Mouse (Mus musculus) hindbrain, embryonic 16.5 days (tissue): ENCODE data around the gene Dgcr6. TPM values are rescaled to one million over a fixed set of nuclear protein-coding genes. Genes with fewer than 3 reads are reported as not detected.
A peak's percentile ranks its signal among the peaks of the same experiment; 100 is the strongest.

Experiments used
- ATAC-seq: fragments of 200-750 bp; cut with Nextera tagmentation; 2 replicates; pipeline ENCODE4 v1.8.0; 2017; ENCODE audit warnings: moderate TSS enrichment, moderate library complexity
- H3K27ac ChIP-seq: fragments of 300-500 bp; sonication (generic); 2 replicates; pipeline ENCODE4 v1.5.1; 2014; ENCODE audit warnings: low read depth, mild to moderate bottlenecking, control low read depth, low read length, moderate library complexity
- H3K27me3 ChIP-seq: fragments of 300-500 bp; sonication (generic); replicated peaks from 2 replicates; pipeline ENCODE4 v1.6.1; 2014; ENCODE audit warnings: low read length; ENCODE audit not compliant: control insufficient read depth, insufficient read depth
- H3K36me3 ChIP-seq: fragments of 300-500 bp; sonication (generic); 2 replicates; pipeline ENCODE4 v1.6.1; 2014; ENCODE audit warnings: mild to moderate bottlenecking, low read length, moderate library complexity, mixed read lengths; ENCODE audit not compliant: control insufficient read depth, insufficient read depth
- H3K4me1 ChIP-seq: fragments of 300-500 bp; sonication (generic); 2 replicates; pipeline ENCODE4 v1.6.1; 2014; ENCODE audit warnings: low read depth, low read length; ENCODE audit not compliant: control insufficient read depth, insufficient read depth
- H3K4me2 ChIP-seq: fragments of 300-500 bp; sonication (generic); 2 replicates; pipeline ENCODE4 v1.6.1; 2014; ENCODE audit warnings: mild to moderate bottlenecking, low read length, control low read depth, moderate library complexity
- H3K4me3 ChIP-seq: fragments of 300-500 bp; sonication (generic); 2 replicates; pipeline ENCODE4 v1.5.1; 2014; ENCODE audit warnings: mild to moderate bottlenecking, low read length, control low read depth, moderate library complexity
- H3K9ac ChIP-seq: fragments of 300-500 bp; sonication (generic); 2 replicates; pipeline ENCODE4 v1.6.1; 2014; ENCODE audit warnings: low read depth, mild to moderate bottlenecking, control low read depth, low read length, moderate library complexity
- H3K9me3 ChIP-seq: fragments of 300-500 bp; sonication (generic); 2 replicates; pipeline ENCODE4 v1.6.1; 2014; ENCODE audit warnings: mild to moderate bottlenecking, low read length, moderate library complexity; ENCODE audit not compliant: control insufficient read depth
- WGBS: fragments of 180-500 bp; shearing (Covaris S2); extraction: QIAGEN DNeasy Blood & Tissue Kit; methylation state at CpG from one replicate; pipeline ENCODE4 v1.1.7; 2014; 5-methylcytosine and 5-hydroxymethylcytosine counted together
- polyA plus RNA-seq: library from polyadenylated mRNA; unstranded; fragments of >200 nt; fragmentation: Nextera tagmentation; extraction: Ambion mirVana; gene quantifications from 2 replicates; pipeline ENCODE4 v1.2.1, GENCODE M21; 2015

The Dgcr6 gene
- polyA plus RNA-seq, 1 experiment from 2014 or later: 162 TPM

DNA sequence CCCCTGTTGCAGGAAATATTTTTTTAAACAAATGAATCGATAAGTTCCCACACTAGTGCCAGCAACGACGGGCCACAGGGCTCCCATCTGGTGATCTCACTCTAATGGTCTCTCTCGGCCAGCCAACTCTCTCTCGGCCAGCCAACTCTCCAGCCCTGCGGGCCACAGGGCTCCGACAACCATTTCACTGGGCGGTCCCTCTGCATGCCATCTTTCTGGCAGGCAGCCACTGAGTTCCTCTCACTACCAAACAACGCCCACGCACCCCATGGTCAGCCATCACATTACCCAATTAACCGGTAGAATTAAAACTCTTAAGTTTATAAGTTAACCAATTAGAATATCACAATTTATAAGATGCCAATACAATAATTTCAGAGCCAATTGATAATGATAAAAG, 8.5 kb downstream of the Dgcr6 start:
- Histone ChIP-seq H3K4me3 (no peak overlapping the region), H3K36me3 (no peaks in the 10 kb centered on the region), H3K9me3 (no peaks in the 10 kb centered on the region), H3K9ac (no peak overlapping the region), H3K27ac (no peak overlapping the region), H3K4me1 (peaks cover 3% of the 10 kb centered on the region), H3K4me2 (no peak overlapping the region), H3K27me3 (no peaks in the 10 kb centered on the region)
- ATAC-seq: no peak
- 75% methylated on average over 11 of the region's 11 CpGs for WGBS

DNA sequence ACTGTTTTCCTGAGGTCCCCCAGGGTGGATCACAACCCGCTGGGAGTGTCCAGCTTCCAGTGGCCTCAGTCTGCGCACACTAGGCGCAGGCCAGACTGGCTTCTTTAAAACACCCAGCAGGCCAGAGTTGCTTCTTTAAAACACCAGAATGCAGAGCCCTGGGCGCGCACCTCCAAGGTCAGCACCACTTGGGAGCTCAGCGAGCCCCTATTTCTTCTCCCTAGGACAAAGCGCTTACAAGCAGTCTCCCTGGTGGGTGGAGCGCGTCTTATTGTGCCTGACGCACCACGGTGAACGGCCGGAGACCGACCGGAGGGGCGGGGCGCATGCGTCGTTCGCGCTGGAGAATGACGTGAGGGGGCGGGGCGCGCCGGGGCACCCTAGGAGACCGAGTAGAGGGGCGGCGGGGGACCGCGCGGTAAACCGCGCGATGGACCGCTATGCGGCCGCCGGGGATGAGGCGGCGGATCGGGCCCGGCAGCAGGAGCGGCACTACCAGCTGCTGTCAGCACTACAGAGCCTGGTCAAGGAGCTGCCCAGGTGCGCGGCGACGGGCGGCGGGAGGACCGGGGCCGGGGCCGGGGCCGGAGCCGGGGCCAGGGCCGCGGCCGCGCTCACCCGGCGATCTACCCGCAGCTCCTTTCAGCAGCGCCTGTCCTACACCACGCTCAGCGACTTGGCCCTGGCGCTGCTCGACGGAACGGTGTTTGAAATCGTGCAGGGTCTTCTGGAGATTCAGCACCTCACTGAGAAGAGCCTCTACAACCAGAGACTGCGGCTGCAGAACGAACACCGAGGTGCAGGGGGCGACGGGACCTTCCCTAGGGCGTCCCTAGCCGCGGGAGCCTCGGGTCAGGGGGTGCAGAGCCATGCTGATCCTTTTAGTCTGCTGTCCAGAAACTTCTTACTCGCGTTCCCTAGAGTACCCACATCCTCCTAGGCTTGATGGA, 13.7 kb downstream of the Dgcr6 start:
- H3K9ac ChIP-seq: peak overlapping the region; percentile 97
- peaks cover 11% of the 10 kb centered on the region for H3K36me3 ChIP-seq
- H3K9me3 ChIP-seq: no peaks in the 10 kb centered on the region
- 0% methylated on average over 65 of the region's 81 CpGs for WGBS
- peak; percentile 98 for ATAC-seq
- H3K4me2 ChIP-seq: peak overlapping the region; percentile 89
- H3K27me3 ChIP-seq: no peaks in the 10 kb centered on the region
- H3K4me1 ChIP-seq: peaks cover 11% of the 10 kb centered on the region
- H3K4me3 ChIP-seq: peak overlapping the region; percentile 92
- peak overlapping the region; percentile 95 for H3K27ac ChIP-seq

DNA sequence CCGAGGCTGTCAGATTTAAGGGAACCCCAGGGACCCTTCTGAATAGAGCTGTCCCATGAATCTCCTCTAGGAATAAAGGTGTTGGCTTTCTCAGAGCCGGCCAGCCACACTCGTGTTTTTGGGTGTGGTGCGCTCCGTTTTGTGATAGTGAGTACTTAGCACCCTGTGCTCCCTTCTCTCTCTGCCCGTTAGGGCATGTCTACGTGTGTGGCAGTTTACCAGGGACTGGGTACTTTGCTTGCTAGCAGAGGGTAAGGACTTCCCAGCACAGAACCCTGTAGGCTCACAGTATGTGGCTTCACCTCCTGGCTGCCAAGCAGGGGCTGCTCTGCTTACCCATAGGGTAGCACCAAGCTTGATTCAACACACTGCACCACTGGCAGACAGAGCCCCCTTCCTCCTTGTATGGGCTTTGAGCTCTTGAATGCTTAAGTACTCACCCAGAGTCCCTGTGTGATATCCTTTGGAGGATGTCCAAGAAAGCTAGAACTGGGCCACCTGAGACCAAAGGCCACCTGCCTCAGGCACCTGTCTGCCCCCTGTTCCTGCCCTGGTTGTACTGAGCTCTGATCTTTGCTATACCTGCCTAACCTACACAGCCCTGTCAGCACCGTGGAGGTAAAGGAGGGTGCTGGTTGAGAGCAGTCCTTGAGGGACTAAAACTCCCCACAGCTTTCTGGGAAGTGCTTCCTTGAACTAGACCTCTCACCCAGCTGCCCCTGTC, 16.2 kb downstream of the Dgcr6 start:
- Histone ChIP-seq H3K9ac (no peak overlapping the region), H3K27ac (no peak overlapping the region), H3K36me3 (peaks cover 17% of the 10 kb centered on the region), H3K4me3 (no peak overlapping the region), H3K9me3 (no peaks in the 10 kb centered on the region), H3K4me2 (no peak overlapping the region), H3K4me1 (peaks cover 11% of the 10 kb centered on the region), H3K27me3 (no peaks in the 10 kb centered on the region)
- WGBS: 90% methylated on average over 8 of the region's 8 CpGs
- ATAC-seq: no peak

DNA sequence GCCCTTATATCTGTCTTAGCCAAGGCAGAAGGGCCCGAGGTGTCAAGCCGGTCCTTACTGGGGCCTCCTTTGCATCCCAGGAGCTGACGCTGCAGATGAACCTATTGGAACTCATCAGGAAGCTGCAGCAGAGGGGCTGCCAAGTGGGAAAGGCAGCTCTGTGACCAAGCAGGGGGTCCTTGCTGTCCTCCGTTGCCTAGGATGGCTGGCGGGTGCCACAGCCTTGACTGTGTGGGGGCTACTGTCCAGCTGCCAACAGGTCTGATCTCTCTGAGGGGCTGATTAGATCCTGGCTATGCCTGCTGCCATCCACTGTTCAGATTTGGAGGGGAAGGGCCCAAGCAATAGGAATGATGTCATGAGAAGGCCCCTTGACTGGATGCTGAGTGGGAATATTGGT, 18.1 kb downstream of the Dgcr6 start:
- Histone ChIP-seq H3K4me3 (no peak overlapping the region), H3K4me2 (no peak overlapping the region), H3K9me3 (no peaks in the 10 kb centered on the region), H3K4me1 (peaks cover 9% of the 10 kb centered on the region), H3K36me3 (peaks cover 17% of the 10 kb centered on the region), H3K9ac (no peak overlapping the region), H3K27ac (no peak overlapping the region), H3K27me3 (no peaks in the 10 kb centered on the region)
- WGBS: 88% methylated on average over 5 of the region's 5 CpGs
- ATAC-seq: no peak

DNA sequence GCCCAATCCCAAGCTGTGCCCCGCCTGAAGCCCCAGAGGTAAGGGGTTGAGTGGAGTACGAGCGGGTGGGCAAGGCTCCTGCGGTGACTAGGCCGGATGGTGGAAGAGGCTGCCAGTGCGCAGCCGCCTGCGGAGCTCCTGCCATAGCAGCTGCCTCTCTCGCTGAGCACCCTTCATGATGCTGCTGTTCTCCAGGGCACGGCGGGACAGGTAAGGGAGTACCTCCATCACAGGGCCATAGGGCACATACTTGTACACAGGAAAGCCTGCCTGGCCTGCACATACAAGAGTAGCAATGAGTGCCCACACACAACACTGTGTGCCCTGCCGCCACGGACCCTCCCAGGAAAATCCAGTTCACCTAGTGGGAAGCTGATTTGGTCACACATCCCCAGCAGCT, 19.4 kb downstream of the Dgcr6 start:
- WGBS: 96% methylated on average over 13 of the region's 13 CpGs
- H3K9ac ChIP-seq: no peak overlapping the region
- H3K36me3 ChIP-seq: peaks cover 17% of the 10 kb centered on the region

DNA sequence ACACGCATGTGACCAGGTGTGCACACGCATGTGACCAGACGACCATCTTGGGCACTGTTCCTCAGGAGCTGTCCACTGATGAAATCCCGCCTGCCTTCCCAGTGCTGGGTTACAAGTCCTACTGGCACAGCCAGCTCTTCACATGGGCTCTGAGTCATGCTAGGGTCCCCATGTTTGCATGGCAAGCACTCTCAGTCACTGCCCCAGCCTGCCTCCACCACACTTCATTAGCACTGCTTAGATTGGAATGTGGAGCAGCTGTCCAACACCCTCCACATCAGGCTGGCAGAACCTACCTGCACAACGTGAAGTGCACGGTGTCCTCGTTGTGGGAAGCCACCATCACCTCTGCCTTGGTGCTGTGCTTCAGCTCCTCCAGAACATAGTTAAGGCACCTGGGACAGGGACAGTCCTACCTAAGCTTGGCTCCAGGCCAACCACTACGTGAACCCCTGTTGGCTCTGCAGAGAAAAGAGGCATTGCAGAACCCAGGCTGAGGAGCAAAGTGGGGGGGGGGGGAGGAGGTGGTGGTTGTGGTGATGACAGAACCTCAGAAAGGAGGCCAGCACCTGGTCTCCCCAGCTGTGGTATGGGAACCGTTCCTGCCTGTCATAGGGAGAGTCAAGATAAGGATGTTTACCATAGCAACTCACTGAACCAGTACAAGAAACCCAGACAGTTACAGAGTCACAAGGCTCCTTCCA, 20.8 kb downstream of the Dgcr6 start:
- Histone ChIP-seq H3K4me1 (peaks cover 1% of the 10 kb centered on the region), H3K4me2 (no peak overlapping the region), H3K27me3 (no peaks in the 10 kb centered on the region), H3K9ac (no peak overlapping the region), H3K9me3 (no peaks in the 10 kb centered on the region), H3K4me3 (no peak overlapping the region), H3K36me3 (peaks cover 17% of the 10 kb centered on the region), H3K27ac (no peak overlapping the region)
- 83% methylated on average over 9 of the region's 9 CpGs for WGBS
- ATAC-seq: no peak

More for the DNA sequence above, 19.4 kb downstream of the Dgcr6 start:
- no peak overlapping the region for H3K4me2 ChIP-seq
- no peaks in the 10 kb centered on the region for H3K27me3 ChIP-seq
- no peak overlapping the region for H3K4me3 ChIP-seq
- H3K4me1 ChIP-seq: peaks cover 8% of the 10 kb centered on the region
- no peak for ATAC-seq
- H3K27ac ChIP-seq: no peak overlapping the region
- H3K9me3 ChIP-seq: no peaks in the 10 kb centered on the region

DNA sequence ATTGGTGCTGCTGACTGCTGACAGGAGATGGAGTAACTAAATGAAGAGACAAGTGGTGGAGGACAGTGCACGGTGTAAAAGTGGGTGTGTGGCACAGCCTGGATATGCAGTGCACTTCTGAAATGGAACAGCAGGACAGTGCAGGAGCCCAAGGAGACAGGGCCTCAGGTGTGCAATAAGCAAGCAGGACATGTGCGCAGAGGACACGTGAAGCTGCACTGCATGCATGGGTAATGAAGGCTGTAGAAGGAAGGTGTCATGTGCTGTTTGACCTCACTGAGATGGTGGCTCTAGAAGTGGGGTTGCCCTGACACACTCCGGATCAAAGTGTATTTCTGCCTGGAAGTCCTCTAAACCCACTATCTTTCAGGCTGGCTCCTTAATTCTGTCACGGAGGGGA, 22.0 kb downstream of the Dgcr6 start:
- no peak overlapping the region for H3K27ac ChIP-seq
- no peaks in the 10 kb centered on the region for H3K27me3 ChIP-seq
- no peak overlapping the region for H3K9ac ChIP-seq
- H3K9me3 ChIP-seq: no peaks in the 10 kb centered on the region
- H3K36me3 ChIP-seq: peaks cover 15% of the 10 kb centered on the region
- ATAC-seq: 0 out of 2 replicates have a peak, but pooled peaks have one; percentile 9
- no peak overlapping the region for H3K4me3 ChIP-seq
- 87% methylated on average over 5 of the region's 5 CpGs for WGBS
- no peaks in the 10 kb centered on the region; the same call in 1 of the 2 replicates for H3K4me1 ChIP-seq
- H3K4me2 ChIP-seq: no peak overlapping the region

DNA sequence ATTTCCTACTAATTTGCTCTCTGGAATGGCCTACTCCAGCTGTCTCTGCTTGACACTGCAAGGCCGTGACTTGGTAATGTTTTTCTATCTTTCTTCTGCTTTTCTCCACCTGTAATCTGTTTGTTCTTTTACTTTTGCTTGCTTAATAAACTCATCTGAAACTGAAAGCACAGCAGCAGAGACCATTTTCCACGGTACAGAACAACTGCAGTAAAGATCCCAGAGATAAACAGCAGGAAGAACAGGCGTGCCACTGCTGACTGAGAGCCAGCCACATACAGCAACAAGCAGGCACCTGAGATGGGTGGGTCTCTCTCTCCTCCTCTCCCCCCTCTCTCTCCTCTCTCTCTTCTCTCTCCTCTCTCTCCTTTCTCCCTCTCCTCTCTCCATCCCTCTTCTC, 22.5 kb downstream of the Dgcr6 start:
- Histone ChIP-seq H3K36me3 (peaks cover 10% of the 10 kb centered on the region), H3K27me3 (no peaks in the 10 kb centered on the region), H3K27ac (no peak overlapping the region), H3K4me3 (no peak overlapping the region), H3K9me3 (no peaks in the 10 kb centered on the region), H3K4me2 (no peak overlapping the region), H3K9ac (no peak overlapping the region), H3K4me1 (no peaks in the 10 kb centered on the region; the same call in 1 of the 2 replicates)
- ATAC-seq: no peak
- 65% methylated on average over 3 of the region's 3 CpGs for WGBS
